Mouse (Mus musculus): ENCODE results near the gene Mmgt2. TPM values are rescaled to one million over a fixed set of nuclear protein-coding genes. Genes with fewer than 3 reads are reported as not detected.

The Mmgt2 gene
- 20.4 and 20.6 TPM in 2 replicates for polyA plus RNA-seq (2015; fragmentation: Nextera tagmentation; extraction: Ambion mirVana)

DNA sequence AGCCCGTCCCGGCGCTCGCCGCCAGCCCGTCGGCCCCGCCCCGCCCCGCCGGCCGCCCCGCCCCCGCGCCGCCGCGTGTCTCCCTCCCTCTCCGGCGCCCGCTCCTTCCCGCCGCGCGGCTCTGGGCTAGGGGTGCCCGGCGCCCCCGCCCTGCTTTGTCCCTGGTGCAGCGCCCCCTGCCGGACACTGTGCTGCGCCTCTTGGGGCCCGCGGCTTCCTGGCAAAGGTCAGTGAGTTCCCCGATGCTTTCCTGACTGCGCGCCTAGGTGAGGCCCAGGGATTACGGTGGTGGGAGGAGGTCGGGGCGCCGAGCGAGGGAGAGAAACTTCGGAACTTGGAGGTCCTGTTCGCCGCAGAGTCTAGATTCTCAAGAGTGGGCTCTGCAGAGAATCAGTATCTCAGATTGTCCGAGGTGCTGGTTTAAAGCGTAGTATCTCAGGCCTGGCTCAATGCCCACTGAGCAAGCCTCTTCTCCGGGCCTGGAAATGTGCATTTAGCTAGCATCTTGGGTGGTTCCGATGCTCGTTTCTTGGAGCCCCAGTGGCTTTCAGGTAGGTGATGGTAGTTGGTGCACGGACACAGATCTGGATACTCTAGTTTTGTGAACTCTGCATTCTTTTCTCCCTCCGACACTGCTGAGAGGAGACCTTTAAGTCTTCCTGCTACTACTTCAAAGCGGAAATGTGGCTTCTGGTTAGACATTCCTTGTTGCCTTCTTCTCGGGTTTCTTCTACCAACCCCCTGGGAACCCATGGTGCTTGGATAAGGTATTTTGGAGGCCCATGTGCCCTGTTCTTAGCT lies at the start of gene Mmgt2:
TSS of gene Mmgt2 (plus strand) at position 74 of the 801 bp plus-strand sequence.
- Histone ChIP-seq H3K4me2 (ENCODE audit: low read length) (peak within 1 kb of the TSS; percentile 89), H3K4me1 (ENCODE audit: control insufficient read depth, insufficient read depth, low read length) (peaks cover 41% of the 10 kb centered on the region), H3K4me3 (ENCODE audit: low read depth, low read length) (peak within 1 kb of the TSS; percentile 85), H3K36me3 (ENCODE audit: control insufficient read depth, insufficient read depth, low read length) (no peaks in the 10 kb centered on the region), H3K27ac (ENCODE audit: low read length) (peak within 1 kb of the TSS; percentile 64), H3K27me3 (ENCODE audit: control insufficient read depth, insufficient read depth, low read depth, low read length) (no peaks in the 10 kb centered on the region), H3K9ac (ENCODE audit: low read depth, low read length) (peak within 1 kb of the TSS; percentile 90), H3K9me3 (replicated peaks; ENCODE audit: control insufficient read depth, low read length, poor library complexity, severe bottlenecking) (no peaks in the 10 kb centered on the region)
- peak; percentile 85 for ATAC-seq
- 1% methylated on average over 27 of the region's 53 CpGs for WGBS

DNA sequence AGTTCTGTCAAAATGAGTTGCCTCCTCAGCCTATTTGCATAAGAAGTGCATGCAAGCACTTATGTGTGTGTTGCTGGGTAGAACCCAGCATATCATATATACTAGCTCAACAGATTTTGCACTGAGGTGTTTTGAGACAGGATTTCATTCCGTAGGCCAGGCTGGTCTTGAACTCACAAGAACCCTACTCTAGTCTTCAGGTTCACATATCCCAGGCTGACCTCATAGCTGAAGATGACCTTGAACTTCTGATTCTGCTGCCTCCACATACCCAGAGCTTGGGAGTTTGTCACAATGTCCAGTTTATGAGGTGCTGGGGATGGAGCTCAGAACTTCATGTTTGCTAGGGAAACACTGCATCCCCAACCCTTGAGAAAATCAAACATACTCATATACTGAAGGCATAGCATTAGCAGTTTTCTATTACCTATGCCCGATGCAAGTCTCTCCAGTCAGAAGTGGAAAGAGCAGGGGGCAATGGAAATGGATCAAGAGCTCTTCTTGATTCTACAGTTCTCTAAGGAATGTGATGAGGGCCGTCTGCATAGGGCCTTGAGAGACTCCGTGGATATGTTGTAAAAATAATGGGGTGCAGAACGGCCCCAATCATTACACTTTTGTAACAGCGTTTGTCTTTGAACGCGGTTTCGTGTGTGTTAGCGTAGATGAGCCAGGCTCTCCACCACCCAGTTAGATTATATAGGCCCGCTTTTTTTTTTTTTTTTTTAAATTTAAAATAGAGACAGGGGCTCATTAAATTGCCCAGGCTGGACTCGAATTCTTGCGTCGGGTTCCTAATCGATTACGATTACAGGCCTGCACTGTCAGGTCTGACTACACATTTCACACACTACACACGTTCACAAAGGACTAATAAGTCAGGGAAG lies 46.5 kb upstream of the Mmgt2 start:
- H3K4me1 ChIP-seq (ENCODE audit: control insufficient read depth, insufficient read depth, low read length) = peaks cover 36% of the 10 kb centered on the region
- peak overlapping the region; percentile 74 for H3K4me3 ChIP-seq (ENCODE audit: low read depth, low read length)
- H3K4me2 ChIP-seq (ENCODE audit: low read length) = peak overlapping the region; percentile 58
- peak overlapping the region; percentile 84 for H3K27ac ChIP-seq (ENCODE audit: low read length)
- H3K36me3 ChIP-seq (ENCODE audit: control insufficient read depth, insufficient read depth, low read length) = peaks cover 16% of the 10 kb centered on the region
- no peaks in the 10 kb centered on the region for H3K27me3 ChIP-seq (ENCODE audit: control insufficient read depth, insufficient read depth, low read depth, low read length)
- peak overlapping the region; percentile 58 for H3K9ac ChIP-seq (ENCODE audit: low read depth, low read length)
- H3K9me3 ChIP-seq (replicated peaks; ENCODE audit: control insufficient read depth, low read length, poor library complexity, severe bottlenecking) = no peaks in the 10 kb centered on the region
- WGBS = 11% methylated on average over 17 of the region's 17 CpGs
- ATAC-seq = peak; percentile 9

DNA sequence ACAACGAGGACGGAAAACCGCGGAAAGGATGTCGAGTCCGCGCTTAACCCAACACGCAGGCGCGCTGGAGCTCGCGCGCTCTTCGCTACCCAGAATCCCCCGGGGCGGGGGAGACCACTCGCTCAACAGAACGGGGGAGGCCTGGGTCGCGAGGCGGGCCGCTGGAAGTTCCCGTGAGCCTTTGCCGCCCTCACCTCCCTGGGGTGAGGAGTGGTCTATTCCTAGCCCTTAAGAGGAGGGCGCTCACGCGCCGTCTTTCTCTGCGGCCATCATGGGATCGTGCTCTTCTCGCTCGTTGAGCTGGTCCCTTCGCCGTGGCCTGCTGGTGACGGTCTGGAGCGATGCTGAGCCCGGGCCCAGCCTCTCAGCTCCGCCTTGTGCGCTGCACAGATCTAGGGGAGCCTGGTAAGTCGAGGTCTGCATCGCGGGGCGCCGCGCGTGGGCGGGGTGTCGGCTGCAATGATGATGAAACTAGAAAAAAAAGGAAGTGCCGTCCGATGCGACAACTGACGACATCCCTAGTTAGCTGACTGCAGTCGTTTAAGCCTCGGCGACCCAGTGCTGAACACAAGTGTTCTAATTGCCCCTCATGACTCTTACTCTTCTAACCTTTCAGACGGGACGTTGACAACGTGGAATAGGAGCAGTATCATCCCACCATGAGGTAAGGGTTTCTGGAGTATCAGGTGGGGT lies 45.7 kb upstream of the Mmgt2 start:
- Histone ChIP-seq H3K36me3 (ENCODE audit: control insufficient read depth, insufficient read depth, low read length) (peaks cover 18% of the 10 kb centered on the region), H3K4me3 (ENCODE audit: low read depth, low read length) (peak overlapping the region; percentile 74), H3K27ac (ENCODE audit: low read length) (peak overlapping the region; percentile 96), H3K27me3 (ENCODE audit: control insufficient read depth, insufficient read depth, low read depth, low read length) (no peaks in the 10 kb centered on the region), H3K4me1 (ENCODE audit: control insufficient read depth, insufficient read depth, low read length) (peaks cover 37% of the 10 kb centered on the region), H3K9ac (ENCODE audit: low read depth, low read length) (peak overlapping the region; percentile 96), H3K9me3 (replicated peaks; ENCODE audit: control insufficient read depth, low read length, poor library complexity, severe bottlenecking) (no peaks in the 10 kb centered on the region), H3K4me2 (ENCODE audit: low read length) (peak overlapping the region; percentile 75)
- under 1% methylated on average over 58 of the region's 58 CpGs for WGBS
- ATAC-seq = peak; percentile 93

DNA sequence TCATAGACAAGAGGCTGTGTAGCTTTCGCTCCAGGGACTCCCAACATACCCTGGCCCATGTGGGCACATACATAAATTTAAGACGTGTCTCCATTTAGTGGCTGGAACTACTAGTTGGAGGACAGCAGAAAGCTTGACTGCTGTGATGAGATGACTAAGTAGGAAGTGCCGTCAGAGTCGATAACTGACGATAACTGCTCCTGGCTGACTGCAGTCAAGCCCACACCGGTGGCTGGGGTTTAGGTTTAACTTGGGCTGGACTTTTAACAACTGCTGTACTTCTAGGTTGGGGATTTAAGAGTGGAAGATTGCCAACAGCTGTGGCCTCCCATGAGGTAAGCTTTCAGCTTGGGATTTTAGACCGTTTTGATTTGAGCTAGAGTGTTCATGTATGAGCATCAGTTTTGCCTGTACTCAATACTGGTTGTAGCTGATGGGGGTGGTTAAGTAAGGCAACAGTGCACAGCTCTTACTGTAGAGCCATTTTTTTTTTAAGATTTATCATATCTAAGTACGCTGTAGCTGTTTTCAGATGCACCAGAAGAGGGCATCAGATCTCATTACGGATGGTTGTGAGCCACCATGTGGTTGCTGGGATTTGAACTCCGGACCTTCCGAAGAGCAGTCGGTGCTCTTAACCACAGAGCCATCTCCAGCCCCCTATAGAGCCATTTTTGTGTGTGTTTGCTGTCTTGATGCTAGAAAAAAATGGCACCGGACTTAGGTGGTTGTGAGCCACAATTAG lies 45.0 kb upstream of the Mmgt2 start:
- Histone ChIP-seq H3K4me2 (ENCODE audit: low read length) (peak overlapping the region; percentile 75), H3K27me3 (ENCODE audit: control insufficient read depth, insufficient read depth, low read depth, low read length) (no peaks in the 10 kb centered on the region), H3K4me1 (ENCODE audit: control insufficient read depth, insufficient read depth, low read length) (peaks cover 37% of the 10 kb centered on the region), H3K27ac (ENCODE audit: low read length) (peak overlapping the region; percentile 96), H3K9me3 (replicated peaks; ENCODE audit: control insufficient read depth, low read length, poor library complexity, severe bottlenecking) (no peaks in the 10 kb centered on the region), H3K4me3 (ENCODE audit: low read depth, low read length) (peak overlapping the region; percentile 74), H3K36me3 (ENCODE audit: control insufficient read depth, insufficient read depth, low read length) (peaks cover 18% of the 10 kb centered on the region), H3K9ac (ENCODE audit: low read depth, low read length) (peak overlapping the region; percentile 96)
- no peak; the same call in 1 of the 2 replicates for ATAC-seq
- WGBS = under 1% methylated on average over 13 of the region's 13 CpGs

GRCm38 (mm10) chr11:62604123-62604706 lies 44.2 kb upstream of the Mmgt2 start:
- H3K27me3 ChIP-seq (ENCODE audit: control insufficient read depth, insufficient read depth, low read depth, low read length) = no peaks in the 10 kb centered on the region
- peaks cover 18% of the 10 kb centered on the region for H3K36me3 ChIP-seq (ENCODE audit: control insufficient read depth, insufficient read depth, low read length)
- H3K4me2 ChIP-seq (ENCODE audit: low read length) = peak overlapping the region; percentile 75
- peaks cover 37% of the 10 kb centered on the region for H3K4me1 ChIP-seq (ENCODE audit: control insufficient read depth, insufficient read depth, low read length)
- peak overlapping the region; percentile 29; the same call in 1 of the 2 replicates for H3K27ac ChIP-seq (ENCODE audit: low read length)
- WGBS = 13% methylated on average over 5 of the region's 5 CpGs
- peak overlapping the region; percentile 74 for H3K4me3 ChIP-seq (ENCODE audit: low read depth, low read length)
- no peak for ATAC-seq
- H3K9ac ChIP-seq (ENCODE audit: low read depth, low read length) = peak overlapping the region; percentile 60
- no peaks in the 10 kb centered on the region for H3K9me3 ChIP-seq (replicated peaks; ENCODE audit: control insufficient read depth, low read length, poor library complexity, severe bottlenecking)

DNA sequence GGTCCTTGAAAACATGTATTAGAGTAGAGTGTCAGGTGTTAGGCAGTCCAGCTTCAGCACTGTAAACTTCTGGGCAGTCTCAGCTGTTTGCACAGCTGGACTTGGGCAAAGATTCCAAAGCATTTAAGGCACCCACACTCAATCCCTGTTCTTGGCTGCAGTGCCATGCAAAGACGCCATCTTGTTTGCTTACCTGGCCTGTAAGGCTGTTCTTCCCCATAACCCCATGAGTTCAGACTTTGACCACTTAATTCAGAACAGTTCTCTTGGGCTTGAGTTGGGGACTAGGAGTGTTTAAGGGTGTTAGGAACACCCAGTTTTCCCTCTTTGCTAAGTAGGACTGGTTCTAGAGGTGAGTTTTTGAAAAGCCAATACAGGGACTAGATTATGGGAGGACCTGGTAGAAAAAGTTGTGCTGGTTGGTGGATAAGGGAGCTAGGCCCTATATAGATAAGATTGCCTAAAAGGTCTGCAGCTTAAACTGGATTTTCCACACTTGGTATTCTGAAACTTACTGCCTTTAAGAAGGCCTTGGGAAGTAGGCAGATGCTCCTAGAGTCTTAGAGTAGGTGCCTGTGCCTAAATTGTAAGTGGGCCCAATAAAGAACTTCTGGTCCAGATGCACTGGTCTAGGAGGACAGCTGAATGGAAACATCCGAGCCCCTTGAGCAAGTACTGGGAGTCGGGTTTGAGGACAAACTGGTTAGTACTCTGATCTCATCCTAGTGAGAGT lies 43.4 kb upstream of the Mmgt2 start:
- 22% methylated on average over 3 of the region's 3 CpGs for WGBS
- H3K27ac ChIP-seq (ENCODE audit: low read length) = no peak overlapping the region

GRCm38 (mm10) chr11:62605619-62606298 lies 42.7 kb upstream of the Mmgt2 start:
- ATAC-seq = no peak
- 43% methylated on average over 10 of the region's 10 CpGs for WGBS

More for the DNA sequence above, 43.4 kb upstream of the Mmgt2 start:
- peaks cover 37% of the 10 kb centered on the region for H3K4me1 ChIP-seq (ENCODE audit: control insufficient read depth, insufficient read depth, low read length)
- H3K4me3 ChIP-seq (ENCODE audit: low read depth, low read length) = no peak overlapping the region
- H3K9ac ChIP-seq (ENCODE audit: low read depth, low read length) = peak overlapping the region; percentile 8
- ATAC-seq = no peak
- H3K36me3 ChIP-seq (ENCODE audit: control insufficient read depth, insufficient read depth, low read length) = peaks cover 18% of the 10 kb centered on the region
- H3K4me2 ChIP-seq (ENCODE audit: low read length) = peak overlapping the region; percentile 75
- H3K9me3 ChIP-seq (replicated peaks; ENCODE audit: control insufficient read depth, low read length, poor library complexity, severe bottlenecking) = no peaks in the 10 kb centered on the region
- no peaks in the 10 kb centered on the region for H3K27me3 ChIP-seq (ENCODE audit: control insufficient read depth, insufficient read depth, low read depth, low read length)

More at GRCm38 (mm10) chr11:62605619-62606298, 42.7 kb upstream of the Mmgt2 start:
- no peak overlapping the region for H3K4me3 ChIP-seq (ENCODE audit: low read depth, low read length)
- H3K27ac ChIP-seq (ENCODE audit: low read length) = 0 out of 2 replicates have a peak overlapping the region, but pooled peaks have one; percentile 5
- H3K36me3 ChIP-seq (ENCODE audit: control insufficient read depth, insufficient read depth, low read length) = peaks cover 18% of the 10 kb centered on the region
- H3K9ac ChIP-seq (ENCODE audit: low read depth, low read length) = peak overlapping the region; percentile 8
- peak overlapping the region; percentile 75; the same call in 1 of the 2 replicates for H3K4me2 ChIP-seq (ENCODE audit: low read length)
- no peaks in the 10 kb centered on the region for H3K9me3 ChIP-seq (replicated peaks; ENCODE audit: control insufficient read depth, low read length, poor library complexity, severe bottlenecking)
- no peaks in the 10 kb centered on the region for H3K27me3 ChIP-seq (ENCODE audit: control insufficient read depth, insufficient read depth, low read depth, low read length)
- peaks cover 37% of the 10 kb centered on the region for H3K4me1 ChIP-seq (ENCODE audit: control insufficient read depth, insufficient read depth, low read length)

Data from midbrain, embryonic 16.5 days (tissue).